Mouse (Mus musculus) limb, embryonic 10.5 days (tissue): Measurements from ENCODE around the gene Ache. TPM values are rescaled to one million over a fixed set of nuclear protein-coding genes. Genes with fewer than 3 reads are reported as not detected.
"Not testable (repeated sequence)": the region's sequence is repeated elsewhere in the genome, so short reads cannot be mapped to it uniquely, and the experiment has no call there.

Experiments used
- DNase-seq: peaks from one replicate; pipeline ENCODE4 v3.0.0-alpha.2; 2017; ENCODE audit warnings: low spot score
- H3K27ac ChIP-seq: fragments of 300-500 bp; sonication (generic); 2 replicates; pipeline ENCODE4 v1.5.1; 2016; ENCODE audit warnings: mild to moderate bottlenecking
- H3K27me3 ChIP-seq: fragments of 300-500 bp; sonication (generic); 2 replicates; pipeline ENCODE4 v1.6.1; 2016; ENCODE audit warnings: low read depth, mild to moderate bottlenecking; ENCODE audit not compliant: poor library complexity, severe bottlenecking
- H3K36me3 ChIP-seq: fragments of 300-500 bp; sonication (generic); 2 replicates; pipeline ENCODE4 v1.6.1; 2016; ENCODE audit warnings: mild to moderate bottlenecking, moderate library complexity
- H3K4me1 ChIP-seq: fragments of 300-500 bp; sonication (generic); 2 replicates; pipeline ENCODE4 v1.6.1; 2016
- H3K4me3 ChIP-seq: fragments of 300-500 bp; sonication (generic); 2 replicates; pipeline ENCODE4 v1.5.1; 2016; ENCODE audit warnings: mild to moderate bottlenecking, moderate library complexity
- H3K9me3 ChIP-seq: fragments of 300-500 bp; sonication (generic); replicated peaks from 2 replicates; pipeline ENCODE4 v1.6.1; 2016; ENCODE audit warnings: mild to moderate bottlenecking
- WGBS: fragments of 180-500 bp; shearing (Covaris S2); methylation state at CpG from one replicate; pipeline ENCODE4 v1.1.7; 2016; 5-methylcytosine and 5-hydroxymethylcytosine counted together
- polyA plus RNA-seq: library from polyadenylated mRNA; unstranded; fragments of >200 nt; fragmentation: Nextera tagmentation; extraction: Ambion mirVana; gene quantifications from 2 replicates; pipeline ENCODE4 v1.2.1, GENCODE M21; 2016

Ache gene
- 1.7 and 1.8 TPM in 2 replicates for polyA plus RNA-seq

GRCm38 (mm10) chr5:137287032-137287952 lies at the start of gene Ache:
Ache (plus strand) TSS chr5:137287519.
- H3K27ac ChIP-seq, result peak within 1 kb of the TSS; percentile 51; the same call in 1 of the 2 replicates
- H3K4me1 ChIP-seq, result peaks cover 39% of the 10 kb centered on the region
- peaks cover 65% of the 10 kb centered on the region for H3K27me3 ChIP-seq
- peak; percentile 59 for DNase-seq
- no peaks in the 10 kb centered on the region for H3K36me3 ChIP-seq
- no peaks in the 10 kb centered on the region for H3K9me3 ChIP-seq
- H3K4me3 ChIP-seq, result peak within 1 kb of the TSS; percentile 52
- under 1% methylated on average over 39 of the region's 40 CpGs for WGBS

GRCm38 (mm10) chr5:137263897-137264720 lies 23.2 kb upstream of the Ache start:
- DNase-seq, result no peak
- Histone ChIP-seq H3K4me1 (peaks cover 7% of the 10 kb centered on the region), H3K27me3 (no peaks in the 10 kb centered on the region), H3K4me3 (no peak overlapping the region), H3K27ac (no peak overlapping the region), H3K9me3 (no peaks in the 10 kb centered on the region), H3K36me3 (no peaks in the 10 kb centered on the region)
- 82% methylated on average over 14 of the region's 14 CpGs for WGBS

- H3K27me3 ChIP-seq, result no peaks in the 10 kb centered on the region
- H3K9me3 ChIP-seq, result no peaks in the 10 kb centered on the region
- H3K4me1 ChIP-seq, result peaks cover 7% of the 10 kb centered on the region
- 91% methylated on average over 11 of the region's 11 CpGs for WGBS
- no peaks in the 10 kb centered on the region for H3K36me3 ChIP-seq
- H3K4me3 ChIP-seq, result no peak overlapping the region
- no peak overlapping the region for H3K27ac ChIP-seq
- DNase-seq, result no peak
Observed at GRCm38 (mm10) chr5:137264787-137265186, 22.5 kb upstream of the Ache start.

GRCm38 (mm10) chr5:137268131-137268910 lies 19.0 kb upstream of the Ache start:
- H3K27ac ChIP-seq, result peak overlapping the region; percentile 34
- no peak for DNase-seq
- no peaks in the 10 kb centered on the region for H3K9me3 ChIP-seq
- WGBS, result 35% methylated on average over 18 of the region's 18 CpGs
- no peaks in the 10 kb centered on the region for H3K27me3 ChIP-seq
- H3K36me3 ChIP-seq, result no peaks in the 10 kb centered on the region
- peaks cover 7% of the 10 kb centered on the region for H3K4me1 ChIP-seq
- H3K4me3 ChIP-seq, result no peak overlapping the region

- 51% methylated on average over 18 of the region's 18 CpGs for WGBS
- Histone ChIP-seq H3K9me3 (no peaks in the 10 kb centered on the region), H3K4me1 (peaks cover 10% of the 10 kb centered on the region; the same call in 1 of the 2 replicates), H3K4me3 (no peak overlapping the region), H3K27me3 (no peaks in the 10 kb centered on the region), H3K27ac (no peak overlapping the region), H3K36me3 (no peaks in the 10 kb centered on the region)
- no peak for DNase-seq
Observed at GRCm38 (mm10) chr5:137277360-137278342, 9.7 kb upstream of the Ache start.

GRCm38 (mm10) chr5:137284411-137284810 lies 2.9 kb upstream of the Ache start:
- not testable (repeated sequence) for DNase-seq, H3K4me3 ChIP-seq
- 88% methylated on average over 6 of the region's 6 CpGs for WGBS

GRCm38 (mm10) chr5:137285045-137285444 lies 2.3 kb upstream of the Ache start:
- Histone ChIP-seq H3K4me1 (peaks cover 33% of the 10 kb centered on the region), H3K9me3 (no peaks in the 10 kb centered on the region), H3K4me3 (no peak overlapping the region), H3K27me3 (peaks cover 42% of the 10 kb centered on the region), H3K27ac (no peak overlapping the region), H3K36me3 (no peaks in the 10 kb centered on the region)
- DNase-seq, result no peak
- WGBS, result 63% methylated on average over 5 of the region's 5 CpGs

More at GRCm38 (mm10) chr5:137284411-137284810, 2.9 kb upstream of the Ache start:
- peaks cover 29% of the 10 kb centered on the region for H3K4me1 ChIP-seq
- peaks cover 36% of the 10 kb centered on the region for H3K27me3 ChIP-seq
- not testable (repeated sequence) for H3K27ac ChIP-seq, H3K36me3 ChIP-seq, H3K9me3 ChIP-seq

- H3K9me3 ChIP-seq, result no peaks in the 10 kb centered on the region
- H3K27me3 ChIP-seq, result peaks cover 52% of the 10 kb centered on the region
- WGBS, result 50% methylated on average over 7 of the region's 7 CpGs
- H3K4me1 ChIP-seq, result peaks cover 39% of the 10 kb centered on the region
- no peak for DNase-seq
- no peak overlapping the region for H3K27ac ChIP-seq
- no peak overlapping the region for H3K4me3 ChIP-seq
- H3K36me3 ChIP-seq, result no peaks in the 10 kb centered on the region
Observed at GRCm38 (mm10) chr5:137285986-137286385, 1.3 kb upstream of the Ache start.

GRCm38 (mm10) chr5:137286655-137287031 lies 676 bp upstream of the Ache start:
- Histone ChIP-seq H3K27ac (no peak overlapping the region), H3K4me1 (peaks cover 39% of the 10 kb centered on the region), H3K9me3 (no peaks in the 10 kb centered on the region), H3K36me3 (no peaks in the 10 kb centered on the region), H3K4me3 (peak overlapping the region; percentile 52), H3K27me3 (peaks cover 58% of the 10 kb centered on the region)
- DNase-seq, result peak; percentile 89
- WGBS, result 3% methylated on average over 12 of the region's 16 CpGs

- Histone ChIP-seq H3K4me1 (peaks cover 42% of the 10 kb centered on the region), H3K4me3 (peak overlapping the region; percentile 52), H3K27me3 (peaks cover 73% of the 10 kb centered on the region), H3K27ac (peak overlapping the region; percentile 51; the same call in 1 of the 2 replicates), H3K9me3 (no peaks in the 10 kb centered on the region), H3K36me3 (no peaks in the 10 kb centered on the region)
- 1% methylated on average over 59 of the region's 65 CpGs for WGBS
- peak; percentile 62 for DNase-seq
Observed at GRCm38 (mm10) chr5:137287953-137288743, 829 bp downstream of the Ache start.

- Histone ChIP-seq H3K4me3 (peak overlapping the region; percentile 52), H3K36me3 (no peaks in the 10 kb centered on the region), H3K27ac (peak overlapping the region; percentile 58; the same call in 1 of the 2 replicates), H3K9me3 (no peaks in the 10 kb centered on the region), H3K27me3 (peaks cover 75% of the 10 kb centered on the region), H3K4me1 (peaks cover 51% of the 10 kb centered on the region)
- peak; percentile 60 for DNase-seq
- WGBS, result 3% methylated on average over 25 of the region's 25 CpGs
Observed at GRCm38 (mm10) chr5:137288999-137289470, 1.7 kb downstream of the Ache start.
